Mouse (Mus musculus) bone marrow, adult 2 months (tissue): ENCODE data around the gene Arhgef3.

Source experiments
- CTCF ChIP-seq: fragments of 200-500 bp; IDR thresholded peaks from 2 replicates; pipeline ENCODE4 v1.5.1; 2011; ENCODE audit warnings: low read length, control low read depth; ENCODE audit not compliant: control insufficient read depth, insufficient read depth
- POLR2A ChIP-seq: fragments of 200-500 bp; IDR thresholded peaks from 2 replicates; pipeline ENCODE4 v1.6.1; 2011; ENCODE audit warnings: low read depth, mild to moderate bottlenecking, control low read depth, low read length, borderline replicate concordance; ENCODE audit not compliant: control insufficient read depth

- TF ChIP-seq CTCF (no peak), POLR2A (no peak)
These were observed 229.7 kb downstream of the Arhgef3 start for GRCm38 (mm10) chr14:27344250-27344990.
